Mouse (Mus musculus): ENCODE measurements around the gene Bag5. TPM values are rescaled to one million over a fixed set of nuclear protein-coding genes. Genes with fewer than 3 reads are reported as not detected.

The Bag5 gene
- polyA plus RNA-seq, 2 experiments = 9.8 to 15.2 TPM

DNA sequence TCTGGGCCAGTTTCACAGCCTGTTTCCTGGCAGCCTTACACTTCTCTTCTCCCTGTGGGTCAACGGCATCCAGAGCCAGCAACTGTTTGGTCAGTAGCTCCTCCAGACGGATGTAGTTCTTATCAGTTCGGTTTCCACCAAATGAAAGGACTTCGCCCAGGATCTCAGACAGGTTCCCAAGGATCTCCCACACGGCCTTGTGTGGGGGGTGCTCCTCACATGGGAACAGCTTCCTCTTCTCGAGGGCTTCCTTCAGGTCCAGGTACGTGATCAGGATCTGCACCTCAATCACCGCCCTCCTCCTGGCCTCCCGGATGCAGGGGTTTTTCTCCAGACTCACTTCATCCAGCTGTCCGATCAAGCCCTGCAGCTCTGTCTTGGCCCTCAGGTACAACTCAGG, 3.0 kb downstream of the Bag5 start:
- H3K4me1 ChIP-seq (replicated peaks; ENCODE audit: control insufficient read depth in 2 of 2, insufficient read depth in 2 of 2, low read length in 1 of 2) = peaks cover 0 to 13% of the 10 kb centered on the region in 2 experiments
- no peak overlapping the region for H3K4me3 ChIP-seq (ENCODE audit: insufficient read depth in 1 of 2, low read depth in 2 of 2, low read length in 2 of 2)
- peaks cover 23% of the 10 kb centered on the region for H3K36me3 ChIP-seq (replicated peaks; ENCODE audit: control insufficient read depth, insufficient read depth, low read depth)
- no peaks in the 10 kb centered on the region for H3K9me3 ChIP-seq (ENCODE audit: control insufficient read depth, low read length)
- H3K4me2 ChIP-seq (ENCODE audit: low read depth) = no peak overlapping the region
- 81% methylated on average over 10 of the region's 10 CpGs for WGBS (ENCODE audit: insufficient replicate concordance)
- no peak for DNase-seq (ENCODE audit: low read depth in 3 of 3, low spot score in 3 of 3)
- H3K27me3 ChIP-seq (ENCODE audit: control insufficient read depth, insufficient read depth, low read length) = no peaks in the 10 kb centered on the region
- H3K27ac ChIP-seq = no peak overlapping the region
- TF ChIP-seq CTCF (IDR thresholded peaks at IDR 0.05; ENCODE audit: low read depth) (no peak), EP300 (IDR thresholded peaks at IDR 0.05; ENCODE audit: low read depth) (no peak)
- no peak overlapping the region for H3K9ac ChIP-seq (replicated peaks)
- ATAC-seq (ENCODE audit: insufficient read depth) = no peak

GRCm38 (mm10) chr12:111708181-111708580, 4.9 kb downstream of the Bag5 start:
- 80% methylated on average over 4 of the region's 4 CpGs for WGBS (ENCODE audit: insufficient replicate concordance)
- TF ChIP-seq CTCF (IDR thresholded peaks at IDR 0.05; ENCODE audit: low read depth) (no peak), EP300 (IDR thresholded peaks at IDR 0.05; ENCODE audit: low read depth) (no peak)
- Histone ChIP-seq H3K4me1 (replicated peaks; ENCODE audit: control insufficient read depth in 2 of 2, insufficient read depth in 2 of 2, low read length in 1 of 2) (peaks cover 0 to 8% of the 10 kb centered on the region in 2 experiments; a peak in 3 of 4 replicates), H3K27ac (no peak overlapping the region), H3K27me3 (ENCODE audit: control insufficient read depth, insufficient read depth, low read length) (no peaks in the 10 kb centered on the region), H3K9ac (replicated peaks) (no peak overlapping the region), H3K4me2 (ENCODE audit: low read depth) (no peak overlapping the region), H3K4me3 (ENCODE audit: insufficient read depth in 1 of 2, low read depth in 2 of 2, low read length in 2 of 2) (no peak overlapping the region), H3K9me3 (ENCODE audit: control insufficient read depth, low read length) (no peaks in the 10 kb centered on the region), H3K36me3 (replicated peaks; ENCODE audit: control insufficient read depth, insufficient read depth, low read depth) (peaks cover 23% of the 10 kb centered on the region)
- ATAC-seq (ENCODE audit: insufficient read depth) (no peak), DNase-seq (ENCODE audit: low read depth in 3 of 3, low spot score in 3 of 3) (no peak)

DNA sequence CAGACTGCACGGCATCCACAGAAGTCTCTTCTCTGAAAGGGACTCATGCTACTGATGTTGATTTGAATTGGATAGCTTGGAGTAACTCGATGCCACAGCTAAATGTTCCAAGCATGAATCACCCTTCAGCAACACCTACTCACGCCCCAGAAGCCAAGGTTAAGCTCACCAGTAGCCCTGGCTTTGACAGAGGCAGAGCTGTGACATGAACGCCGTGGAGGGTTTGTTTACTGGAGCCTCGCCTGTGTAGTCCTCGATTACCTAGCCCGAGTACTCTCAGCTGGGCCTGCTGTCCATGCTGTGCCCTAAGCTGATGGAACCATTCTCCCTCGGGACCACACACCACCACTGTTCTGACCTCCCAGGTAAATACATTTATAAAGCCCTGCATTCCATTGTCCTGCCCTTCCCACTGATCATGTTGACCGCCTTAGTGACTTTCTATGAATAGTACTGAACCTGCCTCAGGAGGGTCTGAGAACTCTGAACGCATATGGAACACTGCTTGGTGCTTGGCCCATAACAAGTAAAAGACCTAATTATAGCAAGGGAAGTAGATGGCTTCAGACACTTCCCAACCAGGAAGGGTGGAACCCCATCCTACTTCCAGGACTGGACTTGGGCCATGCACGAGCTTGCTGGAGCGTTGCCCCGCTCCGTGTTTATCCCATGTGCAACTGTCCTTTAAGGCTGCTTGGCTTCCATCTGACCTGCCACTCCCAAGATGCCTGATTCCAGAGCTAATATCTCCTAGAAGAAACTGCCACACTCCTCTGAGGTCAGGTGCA, 7.7 kb downstream of the Bag5 start:
- DNase-seq (ENCODE audit: low read depth in 3 of 3, low spot score in 3 of 3) = no peak
- Histone ChIP-seq H3K4me1 (replicated peaks; ENCODE audit: control insufficient read depth in 2 of 2, insufficient read depth in 2 of 2, low read length in 1 of 2) (no peaks in the 10 kb centered on the region), H3K4me2 (ENCODE audit: low read depth) (no peak overlapping the region), H3K36me3 (replicated peaks; ENCODE audit: control insufficient read depth, insufficient read depth, low read depth) (peaks cover 13% of the 10 kb centered on the region), H3K9ac (replicated peaks) (no peak overlapping the region), H3K27me3 (ENCODE audit: control insufficient read depth, insufficient read depth, low read length) (no peaks in the 10 kb centered on the region), H3K4me3 (ENCODE audit: insufficient read depth in 1 of 2, low read depth in 2 of 2, low read length in 2 of 2) (no peak overlapping the region), H3K9me3 (ENCODE audit: control insufficient read depth, low read length) (no peaks in the 10 kb centered on the region), H3K27ac (no peak overlapping the region)
- 65% methylated on average over 15 of the region's 15 CpGs for WGBS (ENCODE audit: insufficient replicate concordance)
- TF ChIP-seq EP300 (IDR thresholded peaks at IDR 0.05; ENCODE audit: low read depth) (no peak), CTCF (IDR thresholded peaks at IDR 0.05; ENCODE audit: low read depth) (no peak)
- no peak for ATAC-seq (ENCODE audit: insufficient read depth)

DNA sequence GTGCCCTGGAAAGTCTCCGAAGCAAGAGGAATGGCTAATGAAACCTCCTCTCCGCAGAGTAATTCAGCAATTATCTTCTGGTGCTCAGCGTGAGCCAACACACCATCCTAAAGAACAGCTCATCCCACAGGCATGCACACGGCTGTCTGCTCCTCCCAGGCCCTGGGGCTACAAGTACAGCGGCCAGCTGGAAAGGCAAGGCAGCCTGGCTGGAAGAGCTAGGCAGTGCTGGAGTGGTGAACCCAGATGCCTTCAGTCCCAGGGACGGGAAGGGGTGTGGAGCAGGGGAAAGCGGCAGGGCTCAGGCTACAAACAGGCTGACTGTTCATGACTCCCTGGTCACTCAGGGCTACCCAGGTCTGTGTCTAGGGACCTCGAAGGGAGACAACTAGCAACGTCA, 8.4 kb downstream of the Bag5 start:
- TF ChIP-seq CTCF (IDR thresholded peaks at IDR 0.05; ENCODE audit: low read depth) (no peak), EP300 (IDR thresholded peaks at IDR 0.05; ENCODE audit: low read depth) (no peak)
- Histone ChIP-seq H3K4me2 (ENCODE audit: low read depth) (no peak overlapping the region), H3K9me3 (ENCODE audit: control insufficient read depth, low read length) (no peaks in the 10 kb centered on the region), H3K4me3 (ENCODE audit: insufficient read depth in 1 of 2, low read depth in 2 of 2, low read length in 2 of 2) (no peak overlapping the region), H3K4me1 (replicated peaks; ENCODE audit: control insufficient read depth in 2 of 2, insufficient read depth in 2 of 2, low read length in 1 of 2) (no peaks in the 10 kb centered on the region), H3K27me3 (ENCODE audit: control insufficient read depth, insufficient read depth, low read length) (no peaks in the 10 kb centered on the region), H3K36me3 (replicated peaks; ENCODE audit: control insufficient read depth, insufficient read depth, low read depth) (peaks cover 6% of the 10 kb centered on the region), H3K9ac (replicated peaks) (no peak overlapping the region), H3K27ac (no peak overlapping the region)
- DNase-seq (ENCODE audit: low read depth in 3 of 3, low spot score in 3 of 3) (no peak), ATAC-seq (ENCODE audit: insufficient read depth) (no peak)
- WGBS (ENCODE audit: insufficient replicate concordance) = 62% methylated on average over 9 of the region's 9 CpGs

- H3K9ac ChIP-seq (replicated peaks) = no peak overlapping the region
- no peak overlapping the region for H3K4me2 ChIP-seq (ENCODE audit: low read depth)
- no peaks in the 10 kb centered on the region for H3K27me3 ChIP-seq (ENCODE audit: control insufficient read depth, insufficient read depth, low read length)
- no peak for ATAC-seq (ENCODE audit: insufficient read depth)
- no peaks in the 10 kb centered on the region for H3K9me3 ChIP-seq (ENCODE audit: control insufficient read depth, low read length)
- TF ChIP-seq CTCF (IDR thresholded peaks at IDR 0.05; ENCODE audit: low read depth) (no peak), EP300 (IDR thresholded peaks at IDR 0.05; ENCODE audit: low read depth) (no peak)
- H3K36me3 ChIP-seq (replicated peaks; ENCODE audit: control insufficient read depth, insufficient read depth, low read depth) = no peaks in the 10 kb centered on the region
- 64% methylated on average over 3 of the region's 3 CpGs for WGBS (ENCODE audit: insufficient replicate concordance)
- H3K27ac ChIP-seq = no peak overlapping the region
- DNase-seq (ENCODE audit: low read depth in 3 of 3, low spot score in 3 of 3) = no peak
- H3K4me1 ChIP-seq (replicated peaks; ENCODE audit: control insufficient read depth in 2 of 2, insufficient read depth in 2 of 2, low read length in 1 of 2) = no peaks in the 10 kb centered on the region
- no peak overlapping the region for H3K4me3 ChIP-seq (ENCODE audit: insufficient read depth in 1 of 2, low read depth in 2 of 2, low read length in 2 of 2)
Observed at GRCm38 (mm10) chr12:111703301-111703700, 9.8 kb downstream of the Bag5 start.

Data from liver, embryonic 14.5 days (tissue).